Mouse (Mus musculus) ES-Bruce4 (cell line): ENCODE measurements at regions not wholly inside any gene's neighbourhood (a gene's known extent, or its start where the extent isn't known, plus 50 kb on each side); places are given as distances from the start of the nearest gene placed in this dataset.
"Not testable (repeated sequence)": the region's sequence is repeated elsewhere in the genome, so short reads cannot be mapped to it uniquely, and the experiment has no call there.

Experiments
- H3K27ac ChIP-seq: 2 replicates; pipeline ENCODE4 v1.5.1; 2012; ENCODE audit warnings: low read length, inconsistent platforms; ENCODE audit not compliant: insufficient read depth
- H3K27me3 ChIP-seq: 2 replicates; pipeline ENCODE4 v1.6.1; 2012; ENCODE audit warnings: mild to moderate bottlenecking, low read length, inconsistent platforms; ENCODE audit not compliant: control insufficient read depth, poor library complexity, insufficient read depth, severe bottlenecking
- H3K36me3 ChIP-seq: 2 replicates; pipeline ENCODE4 v1.6.1; 2012; ENCODE audit warnings: inconsistent platforms, mild to moderate bottlenecking, low read length, moderate library complexity; ENCODE audit not compliant: control insufficient read depth, poor library complexity, insufficient read depth, severe bottlenecking
- H3K4me1 ChIP-seq: one replicate; pipeline ENCODE4 v1.8.1; 2011; ENCODE audit warnings: low read length; ENCODE audit not compliant: control insufficient read depth, insufficient read depth
- H3K4me3 ChIP-seq: 2 replicates; pipeline ENCODE4 v1.5.1; 2011; ENCODE audit warnings: low read depth, mild to moderate bottlenecking, low read length
- H3K9ac ChIP-seq: 2 replicates; pipeline ENCODE4 v1.6.1; 2012; ENCODE audit warnings: low read depth, mild to moderate bottlenecking, inconsistent platforms; ENCODE audit not compliant: poor library complexity, severe bottlenecking
- H3K9me3 ChIP-seq: replicated peaks from 2 replicates; pipeline ENCODE4 v1.6.1; 2012; ENCODE audit warnings: mild to moderate bottlenecking, low read length, inconsistent platforms; ENCODE audit not compliant: control insufficient read depth, poor library complexity, insufficient read depth, severe bottlenecking

DNA sequence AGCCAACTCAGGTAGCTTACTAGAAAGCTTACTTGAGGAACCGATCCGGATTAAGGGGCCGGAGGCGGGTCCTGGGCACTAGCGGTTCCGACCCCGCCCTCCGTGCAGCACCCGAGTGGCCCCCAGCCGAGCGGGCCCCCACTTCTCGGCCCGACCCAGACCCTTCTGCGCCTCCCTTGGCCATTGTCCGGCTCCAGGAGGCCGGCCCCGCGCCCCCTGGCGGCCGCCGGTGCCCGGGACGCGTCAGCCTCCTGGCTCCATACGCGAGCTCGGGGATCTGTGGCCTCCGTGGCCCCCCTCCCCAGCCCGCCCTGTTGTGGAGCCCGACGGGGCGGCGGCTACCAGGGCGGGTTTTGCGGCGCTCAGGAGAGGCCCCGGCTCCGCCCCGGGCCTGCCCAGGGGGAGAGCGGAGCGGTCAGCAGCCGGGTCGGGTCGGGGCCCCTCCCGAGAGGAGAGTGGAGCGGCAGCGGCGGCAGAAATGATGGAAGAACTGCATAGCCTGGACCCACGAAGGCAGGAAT, 94.3 kb upstream of the Zfp986 start:
- H3K36me3 ChIP-seq, H3K9ac ChIP-seq, H3K27ac ChIP-seq, H3K9me3 ChIP-seq, H3K27me3 ChIP-seq, H3K4me1 ChIP-seq: not testable (repeated sequence)
- peak overlapping the region; percentile 35 for H3K4me3 ChIP-seq

DNA sequence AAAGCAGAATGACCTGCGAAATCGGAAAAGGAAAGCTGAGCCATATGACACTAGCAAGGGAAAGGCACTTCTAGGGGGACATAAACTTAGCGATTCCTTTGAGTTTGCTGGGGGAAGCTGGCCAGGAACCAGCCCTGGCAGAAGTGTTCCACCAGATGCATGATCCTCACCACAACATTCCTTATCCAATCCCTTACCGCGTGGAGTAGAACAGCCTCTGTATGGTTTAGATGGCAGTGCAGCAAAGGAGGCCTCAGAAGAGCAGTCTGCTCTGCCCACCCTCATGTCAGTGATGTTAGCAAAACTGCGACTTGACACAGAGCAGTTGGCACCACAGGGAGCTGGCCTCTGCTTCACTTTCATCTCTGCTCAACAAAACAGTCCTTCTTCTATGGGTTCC, 93.7 kb upstream of the Zfp986 start:
- not testable (repeated sequence) for H3K9me3 ChIP-seq, H3K36me3 ChIP-seq, H3K27me3 ChIP-seq, H3K27ac ChIP-seq, H3K4me3 ChIP-seq, H3K4me1 ChIP-seq, H3K9ac ChIP-seq

DNA sequence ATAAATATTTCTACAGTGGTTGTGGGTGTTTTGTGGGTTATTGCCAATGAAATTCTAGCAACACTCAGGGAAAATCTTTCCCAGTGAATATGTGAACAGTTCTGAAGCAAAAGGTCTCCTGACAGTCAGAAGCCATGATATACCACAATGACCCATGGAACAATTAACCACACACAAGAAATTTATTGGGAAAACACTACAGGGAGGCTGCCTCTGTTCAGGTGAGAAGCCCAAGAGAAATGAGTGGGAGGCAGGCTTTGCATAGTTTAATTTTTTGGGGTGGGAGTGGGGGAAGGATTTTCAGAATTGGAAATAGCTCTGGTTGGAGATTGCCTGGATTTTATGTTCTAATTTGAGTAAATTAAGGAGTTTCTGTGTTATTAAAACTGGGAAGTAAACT, 92.1 kb upstream of the Zfp986 start:
- H3K9ac ChIP-seq, H3K4me3 ChIP-seq, H3K27ac ChIP-seq, H3K36me3 ChIP-seq, H3K9me3 ChIP-seq, H3K27me3 ChIP-seq, H3K4me1 ChIP-seq: not testable (repeated sequence)

DNA sequence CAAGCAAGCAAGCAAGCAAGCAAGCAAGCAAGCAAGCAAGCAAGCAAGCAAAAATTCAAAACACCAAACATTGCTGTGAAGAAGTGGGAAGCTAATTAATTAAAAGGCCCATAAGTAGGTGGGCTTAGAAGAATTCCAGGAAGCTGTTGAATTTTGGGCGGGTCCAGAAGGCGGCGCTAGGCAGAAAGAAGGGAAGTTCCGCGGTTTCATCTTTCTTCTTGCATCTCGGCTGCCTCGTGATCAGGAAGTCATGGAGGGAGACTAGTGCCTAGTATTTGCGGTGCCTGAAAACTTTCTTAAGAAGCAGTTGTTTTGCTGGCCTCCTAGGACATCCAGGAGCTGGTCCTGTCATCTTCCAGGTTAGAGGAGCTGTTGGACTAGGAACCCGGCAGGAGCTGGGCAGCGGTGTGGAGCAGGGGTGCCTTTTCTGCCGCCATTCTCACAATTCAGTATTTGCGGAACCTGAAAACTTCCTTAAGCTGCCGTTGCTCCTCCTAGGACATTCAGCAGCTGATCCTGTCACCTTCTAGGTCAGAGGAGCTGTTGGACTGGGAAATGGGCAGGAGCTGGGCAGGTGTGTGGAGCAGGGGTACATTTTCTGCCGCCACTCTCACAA, 87.2 kb upstream of the Zfp986 start:
- not testable (repeated sequence) for H3K4me3 ChIP-seq, H3K36me3 ChIP-seq, H3K27me3 ChIP-seq, H3K9me3 ChIP-seq, H3K4me1 ChIP-seq, H3K27ac ChIP-seq, H3K9ac ChIP-seq

DNA sequence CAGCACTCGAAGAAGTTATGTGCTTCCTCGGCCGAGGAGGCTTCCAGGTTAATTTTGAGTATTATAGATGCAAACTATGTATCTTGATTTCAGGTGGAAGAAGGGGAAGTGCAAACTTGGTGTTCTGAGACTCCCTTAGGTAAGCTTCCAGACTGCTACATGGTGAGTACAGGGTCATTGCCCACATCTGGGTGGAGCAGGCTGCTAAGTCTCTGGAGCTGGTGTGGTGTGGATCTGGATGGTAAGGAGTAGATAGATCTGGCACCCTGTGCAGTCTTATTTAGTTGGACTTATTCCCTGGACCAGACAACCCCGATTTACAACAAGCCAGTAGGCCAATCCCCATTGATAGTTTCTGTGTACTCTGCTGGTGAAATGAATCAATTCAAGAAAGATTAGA, 53.9 kb upstream of the Zfp986 start:
- not testable (repeated sequence) for H3K9ac ChIP-seq, H3K27ac ChIP-seq, H3K4me3 ChIP-seq, H3K27me3 ChIP-seq, H3K9me3 ChIP-seq, H3K4me1 ChIP-seq, H3K36me3 ChIP-seq
